11 mouse cellular contexts compared by ENCODE assay signal in the genomic region with DNA sequence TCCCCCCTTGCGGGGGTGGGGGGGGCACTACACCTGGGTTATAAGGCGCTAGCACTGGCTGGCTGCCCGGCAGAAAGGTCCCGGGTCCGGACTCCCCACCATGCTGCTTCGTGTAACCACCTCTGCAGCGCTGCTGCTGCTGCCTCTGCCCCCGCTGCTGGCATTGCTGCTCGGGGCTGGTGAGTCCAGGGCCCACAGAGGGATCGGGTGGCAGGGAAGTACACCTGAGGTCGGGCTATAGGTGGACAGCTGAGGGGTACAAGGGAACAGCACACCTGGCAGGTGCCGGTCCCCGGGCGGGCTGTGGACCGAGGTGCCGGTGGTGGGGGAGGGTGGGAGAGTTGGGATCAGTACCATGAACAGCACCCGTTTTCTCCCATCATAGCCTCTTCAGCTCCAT. TPM values are rescaled to one million over a fixed set of nuclear protein-coding genes. Genes with fewer than 3 reads are reported as not detected.
DNase-seq lines count a peak whose midpoint lies in the region; ATAC-seq and TF ChIP-seq lines count a peak whose summit lies in the region.
"Had no signal": no experiment of that assay in that cellular context is flagged by ENCODE, and none has a peak within 500 bp of the region (broad histone marks: within the 10 kb centered on the region; RNA-seq: fewer than 3 reads in every experiment).

A gene (plus strand): TSS at position 96 of the 400 bp plus-strand sequence.

- H3K9ac ChIP-seq in lung, postnatal 0 days (replicated peaks; ENCODE audit: low read depth): no peak within 1 kb of the TSS
- no peak within 1 kb of the TSS; the same call in 1 of the 2 replicates for H3K9ac ChIP-seq in forebrain, postnatal 0 days
- H3K9ac ChIP-seq in liver, embryonic 16.5 days (ENCODE audit: low read depth, low read length): no peak within 1 kb of the TSS
- no peak within 1 kb of the TSS for H3K9ac ChIP-seq in stomach, embryonic 15.5 days
- H3K9ac ChIP-seq: liver, embryonic 13.5 days had no signal

- no peak within 1 kb of the TSS for H3K4me3 ChIP-seq in lung, postnatal 0 days (ENCODE audit: low read depth, low read length)
- H3K4me3 ChIP-seq in forebrain, postnatal 0 days (ENCODE audit: low read depth, low read length): no peak within 1 kb of the TSS
- no peak within 1 kb of the TSS for H3K4me3 ChIP-seq in liver, embryonic 16.5 days (ENCODE audit: low read depth, low read length)
- no peak within 1 kb of the TSS; the same call in 1 of the 2 replicates for H3K4me3 ChIP-seq in stomach, embryonic 15.5 days (replicated peaks)
- H3K4me3 ChIP-seq: erythroblast, embryonic 14.5 days; liver, embryonic 13.5 days had no signal

- ATAC-seq in lung, postnatal 0 days: peak; percentile 18
- ATAC-seq in forebrain, postnatal 0 days: no peak
- ATAC-seq in liver, embryonic 16.5 days (ENCODE audit: low read depth): peak; percentile 11; the same call in 1 of the 2 replicates
- ATAC-seq in stomach, embryonic 15.5 days (ENCODE audit: insufficient read depth, low FRiP score, low read depth): no peak
- no peak for ATAC-seq in erythroblast, adult 5-6 weeks (replicated peaks; ENCODE audit: low FRiP score, poor library complexity, severe bottlenecking)

- no peak within 1 kb of the TSS for H3K27ac ChIP-seq in lung, postnatal 0 days (ENCODE audit: low read length)
- H3K27ac ChIP-seq in forebrain, postnatal 0 days (ENCODE audit: low read depth, low read length): no peak within 1 kb of the TSS
- no peak within 1 kb of the TSS for H3K27ac ChIP-seq in liver, embryonic 16.5 days (ENCODE audit: low read length)
- H3K27ac ChIP-seq in stomach, embryonic 15.5 days: no peak within 1 kb of the TSS
- H3K27ac ChIP-seq: liver, embryonic 13.5 days had no signal

- no peak for DNase-seq in lung, postnatal 0 days (ENCODE audit: low spot score)
- DNase-seq in lung, adult 18-20 months: no peak
- DNase-seq in forebrain, postnatal 0 days: no peak
- DNase-seq in lung, postnatal 14 days: no peak
- no peak for DNase-seq in left cerebral cortex, adult 9 months (ENCODE audit: low spot score in 2 of 2)
- DNase-seq: heart, postnatal 14 days; liver, embryonic 13.5 days had no signal

- H3K36me3 ChIP-seq in lung, postnatal 0 days (ENCODE audit: insufficient read depth, low read length): peaks cover 13% of the 10 kb centered on the region; the same call in 1 of the 2 replicates
- H3K36me3 ChIP-seq in forebrain, postnatal 0 days (ENCODE audit: insufficient read depth): peaks cover 36% of the 10 kb centered on the region
- peaks cover 6% of the 10 kb centered on the region; the same call in 1 of the 2 replicates for H3K36me3 ChIP-seq in liver, embryonic 16.5 days (ENCODE audit: control insufficient read depth, insufficient read depth)
- peaks cover 19% of the 10 kb centered on the region for H3K36me3 ChIP-seq in stomach, embryonic 15.5 days

- H3K9me3 ChIP-seq in lung, postnatal 0 days (ENCODE audit: low read length): no peaks in the 10 kb centered on the region
- no peaks in the 10 kb centered on the region for H3K9me3 ChIP-seq in forebrain, postnatal 0 days (ENCODE audit: low read length)
- no peaks in the 10 kb centered on the region for H3K9me3 ChIP-seq in liver, embryonic 16.5 days (replicated peaks; ENCODE audit: control insufficient read depth, low read length)
- no peaks in the 10 kb centered on the region for H3K9me3 ChIP-seq in stomach, embryonic 15.5 days
- H3K9me3 ChIP-seq: liver, embryonic 13.5 days had no signal

- H3K4me2 ChIP-seq in lung, postnatal 0 days (replicated peaks; ENCODE audit: low read depth, low read length): 0 out of 2 replicates have a peak within 1 kb of the TSS, but pooled peaks have one; percentile 22
- peak within 1 kb of the TSS; percentile 27; the same call in 1 of the 2 replicates for H3K4me2 ChIP-seq in forebrain, postnatal 0 days (ENCODE audit: low read depth)
- no peak within 1 kb of the TSS for H3K4me2 ChIP-seq in liver, embryonic 16.5 days (ENCODE audit: low read depth, low read length)
- peak within 1 kb of the TSS; percentile 2; the same call in 1 of the 2 replicates for H3K4me2 ChIP-seq in stomach, embryonic 15.5 days
- H3K4me2 ChIP-seq: liver, embryonic 13.5 days had no signal

- TF ChIP-seq CTCF in lung, postnatal 0 days (IDR thresholded peaks at IDR 0.05): no peak
- no peak for TF ChIP-seq CTCF in forebrain, postnatal 0 days (IDR thresholded peaks at IDR 0.05; ENCODE audit: low read depth)

- WGBS in lung, postnatal 0 days: 3% methylated on average over 12 of the region's 17 CpGs
- WGBS in forebrain, postnatal 0 days: 4% methylated on average over 17 of the region's 17 CpGs
- 7% methylated on average over 17 of the region's 17 CpGs for WGBS in liver, embryonic 16.5 days (ENCODE audit: insufficient replicate concordance)
- 2% methylated on average over 17 of the region's 17 CpGs for WGBS in stomach, embryonic 15.5 days

- no peak for TF ChIP-seq EP300 in lung, postnatal 0 days (IDR thresholded peaks at IDR 0.05)

- H3K4me1 ChIP-seq in lung, postnatal 0 days (ENCODE audit: insufficient read depth, low read depth, low read length): no peaks in the 10 kb centered on the region
- no peaks in the 10 kb centered on the region for H3K4me1 ChIP-seq in forebrain, postnatal 0 days (ENCODE audit: insufficient read depth)
- H3K4me1 ChIP-seq in liver, embryonic 16.5 days (ENCODE audit: control insufficient read depth, low read depth, low read length): no peaks in the 10 kb centered on the region
- H3K4me1 ChIP-seq in stomach, embryonic 15.5 days: peaks cover 9% of the 10 kb centered on the region; the same call in 1 of the 2 replicates

- 0 out of 2 replicates have a peak, but pooled peaks cover 7% of the 10 kb centered on the region for H3K27me3 ChIP-seq in lung, postnatal 0 days (replicated peaks; ENCODE audit: insufficient read depth, low read length)
- peaks cover 5% of the 10 kb centered on the region; the same call in 1 of the 2 replicates for H3K27me3 ChIP-seq in forebrain, postnatal 0 days (ENCODE audit: insufficient read depth, low read length)
- H3K27me3 ChIP-seq in liver, embryonic 16.5 days (ENCODE audit: control insufficient read depth, insufficient read depth, low read depth, low read length): peaks cover 15% of the 10 kb centered on the region
- no peaks in the 10 kb centered on the region; the same call in 1 of the 2 replicates for H3K27me3 ChIP-seq in stomach, embryonic 15.5 days (replicated peaks)

RNA-seq across cellular contexts. Expression of the gene that starts here (rescaled TPM):
- not detected in 2 replicates for polyA plus RNA-seq in lung, postnatal 0 days (2015; fragmentation: Nextera tagmentation; extraction: Ambion mirVana)
- not detected in 2 replicates for total RNA-seq in forebrain, postnatal 0 days (2014; rRNA removed)
- 0.59 and 0.98 TPM in 2 replicates for polyA plus RNA-seq in forebrain, postnatal 0 days (2015; fragmentation: Nextera tagmentation; extraction: Ambion mirVana)
- not detected in 2 replicates for polyA plus RNA-seq in liver, embryonic 16.5 days (2015; fragmentation: Nextera tagmentation; extraction: Ambion mirVana)
- polyA plus RNA-seq in stomach, embryonic 15.5 days (2015; fragmentation: Nextera tagmentation; extraction: Ambion mirVana): 0.19 TPM in 1 of 2 replicates, not detected in the other
- not detected in 2 replicates for total RNA-seq in erythroblast, adult 5-6 weeks (2015; ENCODE audit: low replicate concordance)
- total RNA-seq in erythroblast, adult 5-6 weeks (2017; ENCODE audit: low replicate concordance): not detected in 2 replicates
- total RNA-seq: heart, postnatal 14 days had no signal
- polyA plus RNA-seq: erythroblast, embryonic 14.5 days; liver, embryonic 13.5 days had no signal

Comparison
In these comparisons a context has a peak if more than half of its experiments do, and no peak if none do; other contexts are left out.
1. Peak in ATAC-seq and H3K4me2 ChIP-seq in lung, postnatal 0 days; RNA of the gene not detected or under 1 TPM.
2. Peak in ATAC-seq in liver, embryonic 16.5 days; RNA of the gene not detected or under 1 TPM.